Mouse (Mus musculus) NIH3T3 (cell line): Measurements from ENCODE around the gene Barx2.

ENCODE experiments used
- DNase-seq: peaks from one replicate; pipeline ENCODE4 v3.0.0-alpha.2; 2012; ENCODE audit warnings: low read depth

Barx2 gene

DNA sequence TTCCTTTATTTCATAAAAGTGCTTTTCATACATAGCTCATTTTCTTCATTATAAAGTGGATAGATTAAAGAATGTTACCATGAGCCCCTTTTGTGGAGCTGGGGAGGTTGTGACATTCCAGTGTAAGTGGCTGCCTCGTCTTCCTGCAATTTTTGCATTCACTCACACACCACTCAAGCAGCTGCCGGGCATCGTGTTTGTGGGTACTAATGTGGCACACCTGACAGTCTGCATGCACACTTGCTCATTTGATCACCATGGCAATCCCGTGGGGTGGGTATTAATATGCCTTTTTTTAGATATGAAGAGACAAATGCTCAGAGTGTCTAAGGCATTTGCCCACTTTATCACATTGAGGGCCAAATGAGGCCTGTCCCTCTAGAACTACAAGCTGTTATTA is 24.9 kb downstream of the Barx2 start:
- DNase-seq = no peak

DNA sequence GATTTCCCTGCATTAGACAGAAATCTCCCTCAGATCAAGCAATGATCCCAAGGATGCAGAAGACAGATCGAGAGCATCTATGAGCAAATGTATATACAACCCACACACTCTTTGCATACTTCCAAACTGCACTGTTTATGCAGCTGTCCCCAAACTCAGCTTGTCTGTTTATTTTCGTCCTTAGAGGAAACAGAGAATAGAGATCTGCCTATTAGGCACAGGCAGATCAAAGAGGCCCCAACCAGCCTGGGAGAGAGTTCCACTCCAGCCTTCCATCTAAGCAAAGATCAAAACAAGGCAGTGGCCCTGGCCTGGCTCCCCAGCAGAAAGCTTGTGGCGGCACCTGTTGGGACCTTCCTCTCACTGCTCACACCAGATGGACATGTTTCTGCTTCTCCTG is 27.0 kb downstream of the Barx2 start:
- no peak for DNase-seq

DNA sequence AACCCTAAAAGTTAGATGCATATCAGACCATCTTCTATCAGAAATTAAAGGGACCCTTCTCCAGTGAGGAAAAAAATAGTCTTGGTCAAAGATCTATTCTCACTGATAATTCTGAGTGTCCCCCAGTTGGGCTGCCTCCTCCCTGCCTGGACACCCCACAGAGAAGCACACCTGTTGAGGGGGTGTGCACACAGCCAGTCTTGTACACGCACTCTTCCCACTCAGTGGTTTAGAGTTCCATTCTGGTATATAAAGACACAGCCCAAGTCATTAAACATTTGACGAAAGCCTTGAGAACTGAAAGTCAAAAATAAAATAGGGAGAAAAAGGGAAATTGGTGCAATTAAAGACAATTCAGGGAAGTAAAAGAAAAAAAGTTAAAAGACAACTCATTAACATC is 30.9 kb downstream of the Barx2 start:
- no peak for DNase-seq

DNA sequence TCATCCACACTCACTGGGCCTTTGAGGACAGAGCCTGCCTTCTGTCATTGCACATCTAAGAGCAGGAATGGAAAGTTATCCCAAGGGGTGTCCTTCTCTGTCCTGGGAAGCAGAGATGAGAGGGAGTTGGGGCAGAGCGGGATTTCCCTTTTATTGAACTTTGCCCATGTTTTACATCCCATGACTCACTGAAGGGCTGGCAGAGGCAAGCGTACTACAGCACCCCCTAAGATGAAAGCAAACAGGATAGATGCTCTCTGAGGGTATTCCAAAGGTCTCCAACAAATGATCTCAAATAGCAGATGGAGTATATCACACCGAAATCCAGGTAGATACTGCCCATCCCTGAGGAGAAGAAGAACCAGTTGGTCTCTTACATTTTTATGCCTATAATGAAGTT is 37.7 kb downstream of the Barx2 start:
- no peak for DNase-seq

DNA sequence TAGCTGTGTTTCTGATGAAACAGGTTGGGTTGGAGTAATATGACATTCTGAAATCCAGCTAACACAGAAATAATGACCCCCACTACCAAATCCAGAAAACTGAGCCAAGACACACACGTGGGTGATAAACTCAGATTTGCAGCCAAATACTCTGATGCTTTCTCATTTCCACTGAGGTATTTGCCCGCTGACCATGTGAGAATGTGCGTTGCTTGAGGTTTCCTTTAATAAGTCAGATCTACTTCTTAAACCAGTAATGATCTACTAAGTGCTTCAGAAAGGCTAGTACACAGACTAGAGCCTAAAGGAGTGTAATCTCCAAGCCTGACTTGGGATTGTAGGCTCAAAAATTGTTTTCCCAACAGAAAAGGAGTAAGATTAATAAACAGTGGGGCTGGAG is 39.0 kb downstream of the Barx2 start:
- DNase-seq = peak; percentile 37

DNA sequence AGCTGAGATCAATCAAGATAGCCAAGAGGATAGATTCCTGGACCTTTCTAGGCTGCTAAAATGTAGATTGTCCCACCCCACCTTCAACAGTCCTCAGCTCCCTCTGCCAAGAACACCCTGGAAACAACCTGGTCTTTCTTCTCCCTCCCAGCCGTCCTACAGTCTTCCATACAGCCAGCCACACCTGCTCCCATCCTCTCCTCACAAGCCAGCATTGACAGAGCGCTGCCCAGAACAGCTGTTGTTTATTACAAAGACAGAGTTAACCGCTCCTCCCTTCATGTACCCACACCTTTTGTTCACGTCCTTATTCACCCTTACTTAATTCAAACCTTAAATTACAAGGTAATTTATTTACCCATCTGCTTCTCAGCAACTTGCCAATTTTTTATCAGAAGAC is 41.9 kb downstream of the Barx2 start:
- no peak for DNase-seq

DNA sequence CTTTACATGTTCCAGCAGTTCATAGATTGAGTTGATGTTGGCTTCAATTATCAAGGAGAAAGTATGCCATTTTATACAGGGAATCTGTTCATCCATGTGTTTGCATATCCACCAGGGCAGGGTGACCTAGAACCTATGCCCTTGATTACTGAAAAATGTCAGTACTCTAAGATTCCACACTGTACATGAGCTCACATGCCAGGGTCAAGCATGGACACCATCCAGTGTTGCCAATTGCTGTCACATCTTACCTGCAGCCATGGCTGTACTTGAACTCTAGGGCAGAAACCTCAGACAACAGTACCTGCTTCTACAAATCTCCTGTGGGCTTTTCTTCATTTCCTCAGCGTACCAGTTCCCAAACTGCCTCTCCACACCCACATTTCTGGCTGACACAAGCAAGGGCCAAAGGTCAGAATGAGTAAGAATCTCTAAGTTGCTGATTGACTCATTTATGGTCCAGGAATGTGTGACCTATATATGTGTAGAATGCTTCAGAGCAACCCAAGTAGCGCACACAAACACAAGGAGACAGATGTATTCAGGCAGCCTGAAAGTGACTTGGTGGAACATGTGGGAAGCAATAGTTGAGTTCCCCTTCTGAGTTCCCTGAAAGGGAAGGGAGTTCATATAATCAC is 44.3 kb downstream of the Barx2 start:
- peak; percentile 67 for DNase-seq

DNA sequence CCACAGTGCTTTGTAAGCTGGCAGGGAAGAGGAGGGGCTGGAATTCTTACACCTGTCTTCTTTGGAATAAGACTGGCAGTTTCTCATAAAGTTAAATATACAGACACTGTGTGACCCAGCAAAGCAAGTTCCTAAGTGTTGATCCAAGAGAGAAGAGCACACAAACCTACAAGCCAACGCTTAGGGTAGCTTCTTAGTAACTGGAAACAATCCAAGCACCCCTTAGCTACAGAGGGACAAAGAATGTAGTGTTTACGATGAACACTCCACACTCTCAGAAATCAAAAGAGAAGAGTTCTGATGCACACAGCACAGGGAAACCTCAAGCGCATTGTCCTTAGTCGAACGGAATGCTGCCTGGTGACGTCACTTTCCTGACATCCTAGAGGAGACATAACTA is 49.4 kb downstream of the Barx2 start:
- DNase-seq = no peak

DNA sequence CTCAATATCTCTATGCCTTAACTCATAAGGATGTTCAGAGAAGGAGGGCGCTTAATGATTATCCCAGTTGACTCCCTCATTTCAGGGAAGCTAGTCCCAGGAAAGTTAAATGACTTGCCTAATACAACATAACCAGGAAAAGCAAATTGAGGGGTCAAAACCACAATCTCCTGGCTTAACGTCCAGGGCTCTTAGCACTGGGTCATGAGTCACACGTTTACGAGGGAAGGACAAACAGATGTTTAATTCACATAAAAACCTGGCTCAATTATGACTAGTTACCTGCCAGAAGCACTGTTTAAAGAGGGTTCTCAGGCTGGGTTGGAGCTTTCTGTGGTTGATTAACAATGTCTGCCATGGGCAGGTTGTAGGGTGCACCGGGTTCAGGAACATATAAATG is 53.8 kb downstream of the Barx2 start:
- DNase-seq = no peak

DNA sequence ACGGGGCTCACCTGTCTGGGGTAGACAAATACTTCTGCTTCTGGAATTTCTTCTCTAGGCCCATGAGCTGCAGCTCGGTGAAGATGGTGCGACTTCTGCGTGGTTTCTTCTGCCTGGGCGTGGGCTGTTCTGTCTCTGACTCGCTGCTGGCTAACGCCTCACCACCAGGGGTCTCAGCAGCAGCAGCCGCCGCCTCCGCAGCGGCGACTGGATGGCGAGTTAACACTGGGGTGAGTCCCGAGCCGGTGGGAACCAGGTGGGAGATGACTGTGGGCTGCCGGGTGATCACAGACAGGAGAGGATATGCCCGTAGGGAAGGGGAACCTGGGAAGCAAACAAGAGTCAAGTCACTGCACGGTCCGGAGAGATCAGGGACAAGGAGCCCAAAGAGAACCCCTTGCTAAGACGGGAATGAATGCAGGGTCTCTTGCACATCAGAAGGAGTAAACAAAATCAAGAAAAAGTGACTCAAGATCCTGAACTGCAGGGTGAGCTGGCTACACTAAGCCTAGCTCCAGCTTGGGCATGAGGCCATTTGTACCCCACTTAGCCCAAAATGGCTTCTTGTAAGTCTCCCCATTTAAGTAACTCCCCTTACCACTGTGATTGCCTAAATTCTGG is 54.4 kb downstream of the Barx2 start:
- no peak for DNase-seq

DNA sequence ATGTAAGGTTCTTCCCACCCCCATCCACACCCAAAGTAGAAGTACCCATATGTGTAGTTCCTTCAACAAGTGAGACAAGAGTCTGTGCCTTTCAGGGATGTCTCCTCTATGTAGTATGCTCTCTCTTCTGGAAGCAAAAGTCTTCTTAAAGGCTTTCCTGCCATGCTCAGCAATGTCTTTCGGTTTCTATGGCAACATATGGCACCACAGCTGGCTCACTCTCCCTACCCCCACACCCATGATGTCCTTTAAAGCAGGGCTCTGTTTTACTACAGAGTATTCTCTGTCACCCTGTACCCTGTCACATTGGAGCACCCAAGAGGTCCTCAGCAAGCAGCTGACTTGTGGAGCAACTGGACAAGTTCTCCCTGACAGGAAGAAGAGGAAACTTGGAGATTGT is 55.8 kb downstream of the Barx2 start:
- no peak for DNase-seq

DNA sequence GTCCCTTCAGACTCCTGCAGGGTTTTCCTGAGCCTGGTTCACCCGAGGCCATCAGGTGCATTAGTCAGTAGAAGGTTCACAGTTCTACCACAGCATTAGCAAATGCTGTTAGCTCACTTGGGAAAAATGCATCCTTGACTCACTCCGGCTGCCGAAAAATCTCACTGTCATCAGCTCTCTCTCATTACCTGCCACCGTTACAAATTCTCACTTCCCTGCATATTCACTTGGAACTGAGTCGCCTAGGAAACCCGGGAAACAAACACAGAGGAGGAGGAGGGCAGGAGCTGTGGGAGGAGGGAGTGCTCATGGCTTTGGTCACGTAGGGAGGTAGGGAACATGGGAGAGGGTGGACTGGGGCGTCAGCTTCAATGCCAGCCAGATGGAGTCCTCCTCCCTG is 56.8 kb downstream of the Barx2 start:
- no peak for DNase-seq

DNA sequence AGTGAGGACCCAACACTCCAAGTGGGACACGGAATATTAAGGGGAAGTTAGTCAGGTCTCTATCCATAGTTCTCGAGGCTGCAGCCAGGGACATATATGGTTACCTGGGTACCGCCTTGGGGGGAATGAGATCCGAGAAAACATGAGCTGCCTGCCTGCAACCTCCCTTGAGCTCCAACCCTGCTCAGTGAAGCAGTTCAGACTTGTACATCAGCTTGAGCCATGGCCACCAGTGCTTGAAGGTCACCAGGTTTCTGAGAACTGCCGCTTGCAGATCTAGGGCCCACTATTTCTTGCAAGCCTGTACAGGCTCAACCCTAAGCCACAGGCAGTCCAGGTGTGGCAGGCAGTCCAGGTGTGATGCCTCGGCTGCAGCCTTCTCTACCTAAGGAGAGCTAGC is 57.6 kb downstream of the Barx2 start:
- DNase-seq = no peak

DNA sequence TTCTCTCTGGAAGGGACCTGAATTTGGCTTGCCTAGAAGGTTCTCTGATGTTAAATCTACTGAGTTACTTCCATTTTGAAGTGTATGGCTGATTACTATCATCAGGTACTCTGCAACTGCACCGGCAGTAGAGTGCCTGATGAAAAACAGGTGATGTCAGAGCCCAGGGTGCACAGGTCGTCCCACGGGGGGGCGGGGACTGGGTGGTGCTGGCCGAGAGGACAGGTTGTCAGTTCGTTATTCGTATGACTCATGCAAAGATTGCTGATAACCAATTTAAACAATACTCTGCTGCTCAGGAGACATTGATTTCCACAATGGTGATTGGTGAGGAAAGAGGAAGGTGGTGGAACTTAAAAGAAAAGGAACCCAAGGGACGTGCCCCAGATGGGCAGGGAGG is 61.6 kb downstream of the Barx2 start:
- DNase-seq = no peak

DNA sequence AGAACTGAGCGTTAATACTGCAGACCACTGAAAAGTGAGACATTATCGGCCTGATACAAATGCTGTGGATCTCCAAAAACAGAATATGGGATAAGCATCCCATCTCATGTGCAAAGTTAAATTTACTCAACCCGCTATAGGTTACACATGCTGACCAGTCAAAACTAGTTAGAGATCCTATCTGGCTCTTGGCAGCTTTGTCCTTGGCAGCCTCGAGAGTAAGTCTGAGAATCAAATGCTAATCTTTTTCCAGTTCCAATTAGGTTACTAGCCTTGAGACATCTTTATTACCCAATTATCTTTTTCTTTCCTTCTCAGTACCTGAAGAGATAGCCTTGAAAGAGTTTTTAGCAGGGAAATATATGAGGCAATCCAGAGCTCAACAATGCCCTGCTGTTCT is 62.6 kb downstream of the Barx2 start:
- no peak for DNase-seq

DNA sequence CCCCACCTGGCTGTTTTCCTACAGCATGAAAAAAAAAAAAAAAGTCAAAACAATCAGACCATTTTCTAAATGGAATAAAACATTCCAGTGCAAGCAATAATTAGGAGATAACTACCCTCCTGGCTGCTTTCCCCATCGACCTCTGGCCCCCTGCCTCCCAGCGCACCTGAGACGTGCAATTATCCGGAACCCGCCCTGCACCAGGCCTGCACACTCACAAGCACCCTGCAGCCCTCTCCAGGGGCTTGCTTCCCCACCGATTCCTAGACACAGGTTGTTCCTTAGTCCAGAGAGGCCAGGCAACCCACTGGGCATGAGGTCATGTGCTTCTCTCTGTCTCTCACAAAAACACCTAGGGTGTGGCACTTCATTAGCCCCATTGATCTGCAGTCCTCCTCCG is 63.9 kb downstream of the Barx2 start:
- DNase-seq = no peak

DNA sequence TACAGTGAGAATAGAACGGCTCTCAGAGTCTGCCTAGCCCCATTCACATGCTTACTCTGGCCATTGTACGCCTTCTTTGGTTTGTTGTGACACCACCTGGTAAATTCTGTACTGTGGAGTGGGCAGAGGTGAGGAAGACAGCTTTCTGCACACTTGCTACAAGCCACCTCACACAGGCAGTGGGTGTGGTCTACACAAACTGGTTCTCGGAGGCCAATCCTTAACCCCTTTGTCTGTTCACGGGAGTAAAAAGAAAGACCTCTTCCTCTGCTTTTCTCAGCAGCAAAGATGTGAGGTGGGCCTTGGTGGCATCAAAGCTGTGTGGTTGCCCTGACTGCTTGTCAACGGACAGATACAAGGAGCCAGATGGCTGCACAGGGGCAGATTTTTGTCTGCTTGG is 68.6 kb downstream of the Barx2 start:
- no peak for DNase-seq

DNA sequence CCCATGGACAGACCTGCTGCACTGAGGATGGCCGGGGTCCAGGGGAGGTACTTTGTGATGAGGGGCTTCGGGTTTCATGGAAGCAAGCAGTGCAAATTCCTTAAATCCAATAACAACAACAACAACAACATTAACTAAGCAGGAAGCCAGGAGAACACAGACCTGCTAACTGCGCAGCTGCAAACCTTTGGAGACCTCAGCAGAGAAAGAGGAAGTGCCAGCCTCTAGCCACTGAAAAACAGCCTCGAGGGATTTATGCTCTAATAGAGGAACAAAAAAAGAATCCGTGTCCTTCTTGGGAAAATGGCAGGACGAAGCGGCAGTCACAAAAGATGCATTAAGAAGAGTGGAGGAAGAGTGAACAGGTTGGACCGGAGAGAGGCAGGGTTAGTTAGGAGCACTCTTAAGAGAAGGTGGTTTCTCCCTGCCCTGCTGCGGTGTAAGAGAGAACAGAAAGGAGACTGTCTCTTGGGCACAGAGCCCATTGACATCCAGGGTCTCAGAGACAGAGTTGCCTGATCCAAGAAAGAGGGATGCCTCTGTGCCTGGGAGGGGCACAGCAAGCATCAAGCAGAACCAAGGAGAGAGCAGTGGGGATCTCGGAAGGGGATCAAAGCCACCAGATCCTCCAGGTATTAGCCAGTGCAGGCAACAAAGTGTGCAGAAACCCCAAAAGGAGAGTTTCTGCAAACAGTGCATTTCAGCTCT is 72.0 kb downstream of the Barx2 start:
- DNase-seq = no peak

DNA sequence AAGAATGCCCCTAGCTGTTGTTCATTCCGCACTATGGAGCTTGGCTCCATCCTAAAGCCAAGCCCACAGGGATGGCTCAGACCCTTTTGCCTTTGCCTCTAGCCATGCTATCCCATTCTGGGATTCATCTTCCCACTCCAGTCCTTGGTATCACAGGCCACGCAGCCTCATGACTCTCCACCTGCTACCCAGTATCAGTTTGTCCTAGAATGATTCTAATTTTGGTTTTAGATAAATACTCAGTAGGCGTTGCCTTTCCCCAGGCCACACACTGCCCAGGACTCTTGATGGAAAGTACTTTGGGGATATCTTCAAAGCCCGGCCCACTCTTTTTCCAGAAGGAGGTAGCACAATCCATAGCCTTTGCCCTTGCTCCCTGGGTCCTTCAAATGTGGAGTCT is 72.7 kb downstream of the Barx2 start:
- no peak for DNase-seq

DNA sequence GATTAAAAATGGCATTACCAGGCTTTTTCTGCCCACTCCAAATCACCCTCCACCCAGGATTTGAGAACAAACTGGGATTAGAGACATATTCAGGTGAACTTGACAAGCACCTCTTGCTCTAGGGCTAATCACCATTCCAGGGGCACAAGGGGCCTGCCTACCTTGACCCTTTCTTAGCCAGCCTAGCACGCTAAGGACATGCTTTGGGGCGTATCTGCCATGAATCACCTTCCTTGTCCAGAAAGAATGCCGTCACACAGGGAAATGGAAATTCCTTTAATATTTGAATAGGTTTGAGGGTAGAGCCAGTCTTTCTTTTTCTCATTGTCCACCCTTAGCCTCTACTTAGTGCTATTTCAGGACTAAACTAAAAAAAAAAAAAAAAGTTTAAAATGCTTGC is 73.2 kb downstream of the Barx2 start:
- DNase-seq = no peak

DNA sequence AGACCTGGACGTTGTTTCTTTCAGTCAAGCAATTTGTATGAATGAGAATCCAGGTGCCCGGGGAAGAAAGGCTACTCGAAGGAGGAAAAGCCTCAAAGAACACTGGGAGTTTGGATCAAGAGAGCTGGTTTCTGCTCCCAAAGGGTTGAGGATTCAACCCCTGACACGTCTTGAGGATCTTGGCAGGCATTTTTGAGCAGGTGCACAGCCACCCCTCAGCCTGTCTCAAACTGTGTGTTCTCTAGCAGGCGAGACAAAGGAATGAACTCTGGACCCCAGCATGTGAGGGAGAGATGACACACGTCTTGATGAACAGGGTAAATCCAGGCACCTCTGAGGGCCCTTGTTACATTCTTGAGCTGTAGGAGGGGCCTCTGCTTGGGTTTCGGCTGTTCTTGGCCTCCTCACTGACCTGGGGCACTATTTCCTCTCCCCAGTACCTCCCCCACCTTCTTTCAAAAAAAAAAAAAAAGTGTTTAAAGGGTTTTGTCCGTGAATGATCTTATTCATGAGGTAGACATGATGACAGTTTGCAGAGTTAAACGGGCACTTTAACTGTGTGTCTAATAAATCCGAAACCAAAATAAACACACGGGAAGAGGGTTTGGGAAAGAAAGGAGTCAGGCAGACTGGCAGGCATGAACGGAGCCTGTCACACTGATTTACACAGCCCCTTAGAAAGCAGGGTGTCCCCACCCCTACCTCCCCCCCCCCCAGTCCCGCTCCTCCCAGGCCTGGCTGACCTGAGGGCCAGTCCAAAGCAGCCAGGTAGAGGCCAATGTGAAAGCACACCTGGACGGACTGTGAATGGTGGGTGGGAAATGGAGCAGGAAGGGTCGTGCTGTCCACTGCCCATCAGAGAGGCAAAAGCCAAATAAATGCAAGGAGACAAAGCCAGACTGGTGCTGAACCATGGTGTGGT is 73.9 kb downstream of the Barx2 start:
- DNase-seq = no peak

DNA sequence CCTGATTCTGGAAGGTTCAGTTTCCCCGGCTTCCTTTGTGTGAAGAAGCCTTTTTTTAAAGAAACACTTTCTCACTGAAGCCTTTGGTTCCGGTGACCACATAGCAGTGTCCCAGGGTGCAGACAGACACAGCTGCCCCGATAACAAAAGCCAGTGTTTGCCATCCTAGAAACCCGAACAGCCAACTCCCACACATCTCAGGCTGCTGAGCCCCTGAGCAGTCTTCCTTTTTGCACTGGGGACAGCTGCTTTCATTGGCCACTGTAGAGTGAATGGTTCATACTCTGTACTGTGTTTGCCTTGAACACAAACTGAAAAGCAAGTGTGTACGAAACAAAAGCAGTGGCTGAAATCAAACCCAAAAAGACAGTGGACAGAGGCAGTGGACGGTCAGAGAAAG is 75.2 kb downstream of the Barx2 start:
- no peak for DNase-seq

DNA sequence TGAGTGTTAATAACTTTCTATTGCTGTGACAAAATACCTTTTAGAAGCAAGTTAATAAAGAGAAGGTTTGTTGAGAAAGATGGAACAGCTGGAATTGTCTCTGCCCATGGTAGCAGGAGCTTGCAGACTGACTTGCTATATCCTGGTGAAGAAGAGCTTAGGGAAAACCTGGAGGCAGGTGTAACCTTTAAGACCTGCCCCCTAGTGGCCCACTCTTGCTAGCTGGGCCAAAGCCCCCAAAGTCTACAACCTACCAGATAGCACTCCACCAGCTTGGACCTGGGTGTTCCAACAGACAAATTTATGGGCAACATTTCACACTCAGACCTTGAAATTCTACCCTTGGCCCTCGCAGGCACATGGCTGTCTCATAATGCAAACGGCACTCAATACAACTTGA is 104.5 kb downstream of the Barx2 start:
- no peak for DNase-seq
